Mouse (Mus musculus): ENCODE results near the gene Ank.

DNA sequence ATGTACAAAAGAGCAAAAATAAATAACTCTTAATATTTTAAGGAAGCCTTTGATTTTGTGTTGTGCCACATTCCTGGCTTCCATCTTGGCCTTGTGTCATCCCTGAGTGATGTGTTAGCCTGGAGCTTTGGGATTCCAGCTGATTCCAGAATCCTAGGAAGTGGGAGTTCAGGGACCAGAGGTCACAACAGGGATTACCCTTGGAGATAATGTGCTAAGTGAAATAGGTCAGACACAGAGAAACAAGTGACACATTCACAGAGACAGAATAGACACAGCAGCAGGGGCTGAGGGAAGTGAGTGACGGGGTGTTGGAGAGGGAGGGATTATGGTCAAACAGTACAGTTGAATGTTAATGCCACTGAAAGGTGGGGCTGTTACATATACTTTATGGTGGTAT is 26.3 kb downstream of the Ank start:
- no peak for TF ChIP-seq GATA1 (IDR thresholded peaks at IDR 0.05; ENCODE audit: low read length)
- TF ChIP-seq TAL1 (IDR thresholded peaks at IDR 0.05; ENCODE audit: low read length): no peak

Data from erythroblast, embryonic 14.5 days (primary cell).